Mouse (Mus musculus) spleen, adult 2 months (tissue): ENCODE results near the gene Ptpre.

Experiments used
- CTCF ChIP-seq: fragments of 200-500 bp; IDR thresholded peaks from 2 replicates; pipeline ENCODE4 v1.5.1; 2011; ENCODE audit warnings: mild to moderate bottlenecking, inconsistent platforms; ENCODE audit not compliant: insufficient read depth, insufficient read length, insufficient replicate concordance; ENCODE audit errors: extremely low read depth
- POLR2A ChIP-seq: fragments of 200-500 bp; IDR thresholded peaks from 2 replicates; pipeline ENCODE4 v1.6.1; 2011; ENCODE audit warnings: low read depth, low read length, inconsistent platforms

GRCm38 (mm10) chr7:135703600-135704148 lies 166.4 kb downstream of the Ptpre start:
- TF ChIP-seq POLR2A (no peak), CTCF (no peak)
